18 mouse cellular contexts compared by ENCODE assay signal in the genomic region with DNA sequence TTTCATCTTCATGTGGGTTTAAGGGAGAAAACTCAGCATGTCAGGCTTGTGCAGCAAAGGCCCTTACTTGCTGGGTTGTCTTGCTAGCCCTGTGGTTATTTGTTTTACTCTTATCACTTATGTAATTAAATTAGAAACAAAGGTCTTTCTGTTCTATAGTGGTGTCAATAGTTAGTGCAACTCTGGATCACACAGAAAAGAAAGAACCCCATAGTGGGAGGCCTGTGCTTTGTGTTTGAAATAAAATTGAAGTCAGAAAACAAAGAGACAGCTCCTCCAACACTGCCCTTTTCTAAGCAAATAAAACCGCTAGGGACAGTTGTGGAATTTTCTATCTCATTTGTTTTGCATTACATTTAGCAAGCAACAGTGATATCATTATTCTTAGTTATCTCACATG. TPM values are rescaled to one million over a fixed set of nuclear protein-coding genes. Genes with fewer than 3 reads are reported as not detected.
"Had no signal": no experiment of that assay in that cellular context is flagged by ENCODE, and none has a peak within 500 bp of the region (broad histone marks: within the 10 kb centered on the region; RNA-seq: fewer than 3 reads in every experiment).

No protein-coding gene starts in this region.

- H3K4me3 ChIP-seq: lung, embryonic 15.5 days; megakaryocyte, embryonic 14.5 days; midbrain, embryonic 13.5 days; midbrain, embryonic 15.5 days; neural tube, embryonic 12.5 days; stomach, embryonic 15.5 days had no signal

- H3K27ac ChIP-seq: lung, embryonic 15.5 days; macrophage; midbrain, embryonic 13.5 days; midbrain, embryonic 15.5 days; neural tube, embryonic 12.5 days; stomach, embryonic 15.5 days; stomach, postnatal 0 days had no signal

- DNase-seq: liver, postnatal 0 days; lung, adult 2 months; lung, postnatal 14 days; lung, postnatal 36 days; right cerebral cortex, postnatal 14 days; thymus, adult 18-20 months; thymus, postnatal 14 days; thymus, postnatal 36 days had no signal

RNA-seq across cellular contexts. Expression of a gene that starts 15.4 kb away (rescaled TPM):
- total RNA-seq: megakaryocyte progenitor cell, adult 5-6 weeks; neutrophil, adult 5-6 weeks had no signal
